Mouse (Mus musculus) CH12.LX (cell line): ENCODE data around the gene Pigyl.
A peak's percentile ranks its signal among the peaks of the same experiment; 100 is the strongest.

Source experiments
- CTCF ChIP-seq, 2 experiments: IDR thresholded peaks in 1 of 2; conservative IDR thresholded peaks in 1 of 2; 2 replicates each; pipeline ENCODE4 v1.5.1; 2011 to 2012; ENCODE audit warnings: low read depth in 2 of 2, low read length in 2 of 2, improper control_type of control experiment in 1 of 2, inconsistent platforms in 1 of 2, mild to moderate bottlenecking in 1 of 2, moderate library complexity in 1 of 2
- MEF2A ChIP-seq: IDR thresholded peaks from 2 replicates; pipeline ENCODE4 v1.6.1; 2014; ENCODE audit warnings: low read depth, mild to moderate bottlenecking, inconsistent platforms, low read length, improper control_type of control experiment, borderline replicate concordance
- MXI1 ChIP-seq: IDR thresholded peaks from 2 replicates; pipeline ENCODE4 v1.6.1; 2011; ENCODE audit warnings: mild to moderate bottlenecking, low read depth, low read length, improper control_type of control experiment
- MYC ChIP-seq: IDR thresholded peaks from 2 replicates; pipeline ENCODE4 v1.6.1; 2011; ENCODE audit warnings: low read depth, mild to moderate bottlenecking, improper control_type of control experiment, low read length
- NELFE ChIP-seq: IDR thresholded peaks from 2 replicates; pipeline ENCODE4 v1.6.1; 2011; ENCODE audit warnings: low read depth, low read length, improper control_type of control experiment
- NRF1 ChIP-seq: IDR thresholded peaks from 2 replicates; pipeline ENCODE4 v1.6.1; 2014; ENCODE audit warnings: low read depth, mild to moderate bottlenecking, inconsistent platforms, low read length, improper control_type of control experiment, moderate library complexity
- POLR2A ChIP-seq: IDR thresholded peaks from 2 replicates; pipeline ENCODE4 v1.6.1; 2011; ENCODE audit warnings: low read depth, mild to moderate bottlenecking, improper control_type of control experiment, low read length
- SMC3 ChIP-seq: IDR thresholded peaks from 2 replicates; pipeline ENCODE4 v1.6.1; 2011; ENCODE audit warnings: low read depth, low read length, improper control_type of control experiment
- UBTF ChIP-seq: IDR thresholded peaks from 2 replicates; pipeline ENCODE4 v1.6.1; 2012; ENCODE audit warnings: low read depth, mild to moderate bottlenecking, inconsistent platforms, low read length, improper control_type of control experiment, moderate library complexity

GRCm38 (mm10) chr9:22155614-22156013, 1.0 kb upstream of the Pigyl start:
- TF ChIP-seq SMC3, result peak; percentile 70
- no peak for TF ChIP-seq MXI1
- no peak for TF ChIP-seq MEF2A
- TF ChIP-seq CTCF (conservative IDR thresholded peaks at IDR 0.05 in 1 of 2, IDR thresholded peaks at IDR 0.05 in 1 of 2; ENCODE audit: low read depth in 2 of 2, low read length in 2 of 2), result peak; percentile 84 to 90
- peak; percentile 51; the same call in 1 of the 2 replicates for TF ChIP-seq MYC
- no peak for TF ChIP-seq POLR2A
- no peak for TF ChIP-seq NELFE
- TF ChIP-seq UBTF, result no peak
- no peak for TF ChIP-seq NRF1
